Mouse (Mus musculus): ENCODE measurements around the gene Cntd1.

Cntd1 gene

GRCm38 (mm10) chr11:101278223-101279192 is at the start of gene Cntd1, which contains the start of gene Coa3:
TSS of gene Cntd1 (plus strand) at chr11:101279012.
TSS of gene Coa3 (minus strand) at chr11:101279114.
- in situ Hi-C loops (cut with MboI, MseI) = no loop called here

- in situ Hi-C loops (cut with MboI, MseI) = no loop called here
These were observed 49.4 kb upstream of the Cntd1 start for GRCm38 (mm10) chr11:101229361-101229900.

GRCm38 (mm10) chr11:101230061-101230511 is 48.7 kb upstream of the Cntd1 start:
- in situ Hi-C loops (cut with MboI, MseI) = no loop called here

- in situ Hi-C loops (cut with MboI, MseI) = no loop called here
These were observed 48.3 kb upstream of the Cntd1 start for GRCm38 (mm10) chr11:101230526-101230925.

GRCm38 (mm10) chr11:101230991-101231871 is 47.6 kb upstream of the Cntd1 start:
- in situ Hi-C loops (cut with MboI, MseI) = no loop called here

GRCm38 (mm10) chr11:101232010-101232839 is 46.6 kb upstream of the Cntd1 start:
- in situ Hi-C loops (cut with MboI, MseI) = no loop called here

- in situ Hi-C loops (cut with MboI, MseI) = no loop called here
These were observed 45.6 kb upstream of the Cntd1 start for GRCm38 (mm10) chr11:101233240-101233639.

GRCm38 (mm10) chr11:101234124-101234523 is 44.7 kb upstream of the Cntd1 start:
- in situ Hi-C loops (cut with MboI, MseI) = no loop called here

- in situ Hi-C loops (cut with MboI, MseI) = no loop called here
These were observed 43.4 kb upstream of the Cntd1 start for GRCm38 (mm10) chr11:101235429-101235828.

- in situ Hi-C loops (cut with MboI, MseI) = no loop called here
These were observed 42.0 kb upstream of the Cntd1 start for GRCm38 (mm10) chr11:101236782-101237181.

GRCm38 (mm10) chr11:101238071-101238647 is 40.7 kb upstream of the Cntd1 start:
- in situ Hi-C loops (cut with MboI, MseI) = no loop called here

- in situ Hi-C loops (cut with MboI, MseI) = loop anchor here (5.0 kb wide), 1 partner anchor 33 kb away; no protein-coding TSS in a partner anchor
These were observed 33.7 kb upstream of the Cntd1 start for GRCm38 (mm10) chr11:101245071-101245470.

- in situ Hi-C loops (cut with MboI, MseI) = loop anchor here (5.0 kb wide), 1 partner anchor 34 kb away; no protein-coding TSS in a partner anchor
These were observed 32.7 kb upstream of the Cntd1 start, which contains the start of gene Ramp2 for GRCm38 (mm10) chr11:101245855-101246701. TSS of gene Ramp2 (plus strand) at chr11:101246028.

- in situ Hi-C loops (cut with MboI, MseI) = loop anchor here (5.0 kb wide), 1 partner anchor 34 kb away; no protein-coding TSS in a partner anchor
These were observed 32.2 kb upstream of the Cntd1 start for GRCm38 (mm10) chr11:101246702-101247012.

GRCm38 (mm10) chr11:101247521-101248030 is 31.2 kb upstream of the Cntd1 start:
- in situ Hi-C loops (cut with MboI, MseI) = loop anchor here (5.0 kb wide), 1 partner anchor 35 kb away; no protein-coding TSS in a partner anchor

GRCm38 (mm10) chr11:101248258-101248994 is 30.4 kb upstream of the Cntd1 start:
- in situ Hi-C loops (cut with MboI, MseI) = loop anchor here (5.0 kb wide), 1 partner anchor 36 kb away; no protein-coding TSS in a partner anchor

GRCm38 (mm10) chr11:101251031-101251430 is 27.8 kb upstream of the Cntd1 start:
- in situ Hi-C loops (cut with MboI, MseI) = no loop called here

GRCm38 (mm10) chr11:101252941-101253340 is 25.9 kb upstream of the Cntd1 start:
- in situ Hi-C loops (cut with MboI, MseI) = no loop called here
